In the genomic region with DNA sequence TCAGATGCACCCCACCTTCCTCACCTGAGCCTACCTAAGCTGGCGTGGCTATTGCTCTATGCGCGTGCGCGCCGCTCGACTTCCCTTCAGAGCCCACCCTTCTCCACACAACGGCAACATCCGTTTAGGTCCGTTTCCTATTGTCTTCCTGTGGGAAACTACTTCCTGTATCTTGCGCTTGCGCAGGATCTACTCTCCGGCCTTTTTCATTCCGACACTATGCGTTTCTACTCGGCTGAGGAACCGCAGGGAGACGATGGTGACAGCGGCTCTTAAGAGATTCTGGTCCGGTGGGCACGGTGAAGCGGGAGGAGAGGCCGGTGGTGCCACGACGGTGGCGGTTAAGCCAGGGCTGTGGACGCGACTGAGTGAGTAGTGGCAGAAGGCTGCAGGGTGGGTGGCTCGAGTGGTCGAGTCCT, we compare ENCODE assay signal across 8 mouse cellular contexts. TPM values are rescaled to one million over a fixed set of nuclear protein-coding genes. Genes with fewer than 3 reads are reported as not detected.
DNase-seq lines count a peak whose midpoint lies in the region; ATAC-seq and TF ChIP-seq lines count a peak whose summit lies in the region.

A gene (plus strand): TSS at position 20 of the 419 bp plus-strand sequence.
A gene (minus strand): TSS at position 126 of the 419 bp plus-strand sequence.

- peak within 1 kb of the TSS; percentile 94 for H3K4me2 ChIP-seq in CH12.LX (ENCODE audit: insufficient read depth, low read depth, poor library complexity, severe bottlenecking)
- peak within 1 kb of the TSS; percentile 90 for H3K4me2 ChIP-seq in forebrain, embryonic 11.5 days (ENCODE audit: low read depth, low read length, severe bottlenecking)
- H3K4me2 ChIP-seq in heart, embryonic 16.5 days (ENCODE audit: low read depth, low read length) = peak within 1 kb of the TSS; percentile 99
- H3K4me2 ChIP-seq in liver, embryonic 15.5 days = peak within 1 kb of the TSS; percentile 98
- peak within 1 kb of the TSS; percentile 93 for H3K4me2 ChIP-seq in neural tube, embryonic 12.5 days (replicated peaks)

- peak; percentile 84 for TF ChIP-seq POLR2A in CH12.LX (IDR thresholded peaks at IDR 0.05; ENCODE audit: low read depth, low read length)

- H3K4me3 ChIP-seq in CH12.LX (replicated peaks in 1 of 3; ENCODE audit: low read depth in 2 of 3, low read length in 2 of 3, poor library complexity in 1 of 3) = peak within 1 kb of the TSS; percentile 89 to 99 (median 97)
- H3K4me3 ChIP-seq in forebrain, embryonic 11.5 days (ENCODE audit: low read depth, low read length) = peak within 1 kb of the TSS; percentile 93
- peak within 1 kb of the TSS; percentile 82 for H3K4me3 ChIP-seq in heart, embryonic 16.5 days (ENCODE audit: low read length)
- peak within 1 kb of the TSS; percentile 84 for H3K4me3 ChIP-seq in liver, embryonic 15.5 days (replicated peaks)
- peak within 1 kb of the TSS; percentile 97 for H3K4me3 ChIP-seq in neural tube, embryonic 12.5 days

- peak within 1 kb of the TSS; percentile 87 for H3K27ac ChIP-seq in CH12.LX (ENCODE audit: insufficient read depth, low read depth)
- H3K27ac ChIP-seq in forebrain, embryonic 11.5 days (ENCODE audit: low read depth, low read length) = peak within 1 kb of the TSS; percentile 42; the same call in 1 of the 2 replicates
- peak within 1 kb of the TSS; percentile 92 for H3K27ac ChIP-seq in heart, embryonic 16.5 days (ENCODE audit: low read length)
- peak within 1 kb of the TSS; percentile 87 for H3K27ac ChIP-seq in liver, embryonic 15.5 days (replicated peaks)
- H3K27ac ChIP-seq in neural tube, embryonic 12.5 days = peak within 1 kb of the TSS; percentile 76; the same call in 1 of the 2 replicates

- dilution Hi-C loops in CH12.LX (cut with MboI; ENCODE audit: extremely low pct_ligation_motif_present, extremely low pct_unique_long_range_greater_than_20kb, low sequenced_read_pairs) = no loop called here

- H3K27me3 ChIP-seq in CH12.LX (replicated peaks) = no peaks in the 10 kb centered on the region
- H3K27me3 ChIP-seq in forebrain, embryonic 11.5 days (ENCODE audit: control insufficient read depth, insufficient read depth, low read length) = no peaks in the 10 kb centered on the region
- H3K27me3 ChIP-seq in heart, embryonic 16.5 days (ENCODE audit: control insufficient read depth, insufficient read depth, low read length) = no peaks in the 10 kb centered on the region
- no peaks in the 10 kb centered on the region for H3K27me3 ChIP-seq in liver, embryonic 15.5 days
- H3K27me3 ChIP-seq in neural tube, embryonic 12.5 days (replicated peaks) = no peaks in the 10 kb centered on the region

- in situ Hi-C loops in CH12.LX (cut with MboI; ENCODE audit: low pct_ligation_motif_present, low pct_unique_long_range_greater_than_20kb, low sequenced_read_pairs) = loop anchor here (5.0 kb wide), 1 partner anchor 45 kb away; a partner anchor contains a TSS

- no peak for TF ChIP-seq RAD21 in CH12.LX (IDR thresholded peaks at IDR 0.05; ENCODE audit: low read depth, low read length)

- peaks cover 12 to 65% of the 10 kb centered on the region in 2 experiments for H3K4me1 ChIP-seq in CH12.LX (ENCODE audit: control insufficient read depth in 1 of 2, insufficient read depth in 2 of 2)
- peaks cover 10% of the 10 kb centered on the region; the same call in 1 of the 2 replicates for H3K4me1 ChIP-seq in forebrain, embryonic 11.5 days (replicated peaks; ENCODE audit: control insufficient read depth, insufficient read depth, low read length)
- H3K4me1 ChIP-seq in heart, embryonic 16.5 days (ENCODE audit: control insufficient read depth, insufficient read depth, low read length) = peaks cover 23% of the 10 kb centered on the region
- peaks cover 38% of the 10 kb centered on the region for H3K4me1 ChIP-seq in liver, embryonic 15.5 days (replicated peaks)
- H3K4me1 ChIP-seq in neural tube, embryonic 12.5 days = peaks cover 24% of the 10 kb centered on the region

- peak; percentile 89 for ATAC-seq in forebrain, embryonic 11.5 days (replicated peaks; ENCODE audit: low FRiP score)
- ATAC-seq in heart, embryonic 16.5 days (replicated peaks; ENCODE audit: extremely low read depth, insufficient read depth, low FRiP score) = peak; percentile 90
- ATAC-seq in liver, embryonic 15.5 days (ENCODE audit: insufficient read depth) = peak; percentile 86
- peak; percentile 88 for ATAC-seq in neural tube, embryonic 12.5 days (ENCODE audit: low FRiP score, low read depth)

- TF ChIP-seq CTCF in CH12.LX (conservative IDR thresholded peaks at IDR 0.05 in 1 of 2, IDR thresholded peaks at IDR 0.05 in 1 of 2; ENCODE audit: low read depth in 2 of 2, low read length in 2 of 2) = no peak

- peak; percentile 98 for DNase-seq in CH12.LX (ENCODE audit: extremely low read depth)
- DNase-seq in c-Kit-positive CD71-positive TER-119-negative erythroid progenitor cells, embryonic 14.5 days (ENCODE audit: low read depth) = peak; percentile 98
- DNase-seq in forebrain, embryonic 11.5 days (ENCODE audit: low spot score) = peak; percentile 91
- peak; percentile 91 to 95 for DNase-seq in kidney, postnatal 36 days
- peak; percentile 99 for DNase-seq in telencephalon, adult 2 months (ENCODE audit: low read depth, low spot score)

- peaks cover 24 to 54% of the 10 kb centered on the region in 2 experiments for H3K36me3 ChIP-seq in CH12.LX (replicated peaks in 1 of 2; ENCODE audit: control insufficient read depth in 1 of 2, insufficient read depth in 1 of 2, low read length in 1 of 2)
- peaks cover 7% of the 10 kb centered on the region for H3K36me3 ChIP-seq in forebrain, embryonic 11.5 days (ENCODE audit: control insufficient read depth, insufficient read depth, low read length)
- H3K36me3 ChIP-seq in heart, embryonic 16.5 days (ENCODE audit: control insufficient read depth, insufficient read depth) = peaks cover 27% of the 10 kb centered on the region
- H3K36me3 ChIP-seq in liver, embryonic 15.5 days (replicated peaks) = peaks cover 44% of the 10 kb centered on the region
- H3K36me3 ChIP-seq in neural tube, embryonic 12.5 days = peaks cover 45% of the 10 kb centered on the region

- H3K9ac ChIP-seq in CH12.LX (ENCODE audit: insufficient read depth, low read depth) = peak within 1 kb of the TSS; percentile 68
- peak within 1 kb of the TSS; percentile 88 for H3K9ac ChIP-seq in forebrain, embryonic 11.5 days (ENCODE audit: low read length)
- H3K9ac ChIP-seq in heart, embryonic 16.5 days (ENCODE audit: low read length) = peak within 1 kb of the TSS; percentile 88
- peak within 1 kb of the TSS; percentile 85 for H3K9ac ChIP-seq in liver, embryonic 15.5 days
- peak within 1 kb of the TSS; percentile 93 for H3K9ac ChIP-seq in neural tube, embryonic 12.5 days

- TF ChIP-seq EP300 in CH12.LX (IDR thresholded peaks at IDR 0.05; ENCODE audit: low read length) = no peak

- no peaks in the 10 kb centered on the region for H3K9me3 ChIP-seq in CH12.LX (replicated peaks; ENCODE audit: low read length)
- H3K9me3 ChIP-seq in forebrain, embryonic 11.5 days (ENCODE audit: control insufficient read depth, low read length) = no peaks in the 10 kb centered on the region
- H3K9me3 ChIP-seq in heart, embryonic 16.5 days (replicated peaks; ENCODE audit: control insufficient read depth, low read length) = no peaks in the 10 kb centered on the region
- H3K9me3 ChIP-seq in liver, embryonic 15.5 days (replicated peaks) = no peaks in the 10 kb centered on the region
- no peaks in the 10 kb centered on the region for H3K9me3 ChIP-seq in neural tube, embryonic 12.5 days

- H3K79me2 ChIP-seq in CH12.LX (replicated peaks; ENCODE audit: control insufficient read depth, extremely low read depth, insufficient read depth, poor library complexity, severe bottlenecking) = peaks cover 18% of the 10 kb centered on the region

- WGBS in forebrain, embryonic 11.5 days = under 1% methylated on average over 30 of the region's 30 CpGs
- under 1% methylated on average over 30 of the region's 30 CpGs for WGBS in heart, embryonic 16.5 days
- under 1% methylated on average over 30 of the region's 30 CpGs for WGBS in liver, embryonic 15.5 days (ENCODE audit: insufficient replicate concordance)
- WGBS in neural tube, embryonic 12.5 days = under 1% methylated on average over 30 of the region's 30 CpGs

TF ChIP-seq in CH12.LX, 34 proteins besides CTCF, POLR2A, EP300 and RAD21 (continues in another document):
- TF ChIP-seq USF2 (conservative IDR thresholded peaks at IDR 0.05; ENCODE audit: low read depth, low read length) (no peak), ZC3H11A (IDR thresholded peaks at IDR 0.05; ENCODE audit: low read depth, low read length) (no peak), RCOR1 (conservative IDR thresholded peaks at IDR 0.05; ENCODE audit: low read depth, low read length) (peak; percentile 82; the same call in 1 of the 2 replicates), KAT2A (IDR thresholded peaks at IDR 0.05; ENCODE audit: insufficient replicate concordance, low read length) (peak; percentile 97), MAZ (IDR thresholded peaks at IDR 0.05; ENCODE audit: low read depth, low read length) (peak; percentile 82), TBP (conservative IDR thresholded peaks at IDR 0.05; ENCODE audit: low read depth, low read length) (peak; percentile 90), ELF1 (IDR thresholded peaks at IDR 0.05; ENCODE audit: low read depth, low read length) (peak; percentile 87), MAX (IDR thresholded peaks at IDR 0.05; ENCODE audit: low read length) (peak; percentile 85), ZMIZ1 (IDR thresholded peaks at IDR 0.05; ENCODE audit: low read depth, low read length) (peak; percentile 62; the same call in 1 of the 2 replicates), NRF1 (IDR thresholded peaks at IDR 0.05; ENCODE audit: low read depth, low read length) (peak; percentile 98), UBTF (IDR thresholded peaks at IDR 0.05; ENCODE audit: low read depth, low read length) (0 out of 2 replicates have a peak, but pooled peaks have one; percentile 73)

RNA-seq across cellular contexts. Expression of the first gene that starts in this region (rescaled TPM):
- 12.0 and 16.0 TPM in 2 replicates for total RNA-seq in CH12.LX (2012; rRNA removed)
- total RNA-seq in CH12.LX (2014; rRNA removed) = 19.1 and 19.5 TPM in 2 replicates
- 29.6 and 34.6 TPM in 2 replicates for polyA plus RNA-seq in CH12.LX (2012; ENCODE audit: insufficient read length, low read depth)
- 51.0 and 57.5 TPM in 2 replicates for polyA plus RNA-seq in forebrain, embryonic 11.5 days (2014; fragmentation: Nextera tagmentation; extraction: Ambion mirVana)
- 28.4 and 28.6 TPM in 2 replicates for polyA plus RNA-seq in heart, embryonic 16.5 days (2015; fragmentation: Nextera tagmentation; extraction: Ambion mirVana)
- 18.4 and 18.9 TPM in 2 replicates for polyA plus RNA-seq in liver, embryonic 15.5 days (2015; fragmentation: Nextera tagmentation; extraction: Ambion mirVana)
- 58.2 and 62.4 TPM in 2 replicates for polyA plus RNA-seq in neural tube, embryonic 12.5 days (2016; fragmentation: Nextera tagmentation; extraction: Ambion mirVana)

RNA-seq across cellular contexts. Expression of the second gene that starts in this region (rescaled TPM):
- 13.6 and 17.5 TPM in 2 replicates for total RNA-seq in CH12.LX (2012; rRNA removed)
- total RNA-seq in CH12.LX (2014; rRNA removed) = 13.1 and 16.6 TPM in 2 replicates
- polyA plus RNA-seq in CH12.LX (2012; ENCODE audit: insufficient read length, low read depth) = 17.0 and 21.2 TPM in 2 replicates
- polyA plus RNA-seq in forebrain, embryonic 11.5 days (2014; fragmentation: Nextera tagmentation; extraction: Ambion mirVana) = 15.5 and 16.0 TPM in 2 replicates
- polyA plus RNA-seq in heart, embryonic 16.5 days (2015; fragmentation: Nextera tagmentation; extraction: Ambion mirVana) = 16.4 and 17.7 TPM in 2 replicates
- 10.9 and 12.7 TPM in 2 replicates for polyA plus RNA-seq in liver, embryonic 15.5 days (2015; fragmentation: Nextera tagmentation; extraction: Ambion mirVana)
- polyA plus RNA-seq in neural tube, embryonic 12.5 days (2016; fragmentation: Nextera tagmentation; extraction: Ambion mirVana) = 22.0 and 22.1 TPM in 2 replicates

Comparison
In these comparisons a context has a peak if more than half of its experiments do, and no peak if none do; other contexts are left out.
1. Peak in every context shown above with its lines: DNase-seq, ATAC-seq, H3K4me3 ChIP-seq and H3K27ac ChIP-seq.
2. H3K27ac ChIP-seq: peak in every context shown above with its lines; median percentile 92 in heart, embryonic 16.5 days; 87 in CH12.LX; 87 in liver, embryonic 15.5 days; 76 in neural tube, embryonic 12.5 days; 42 in forebrain, embryonic 11.5 days.